Mouse (Mus musculus): ENCODE results near the gene Mroh7. TPM values are rescaled to one million over a fixed set of nuclear protein-coding genes. Genes with fewer than 3 reads are reported as not detected.
"Not testable (repeated sequence)": the region's sequence is repeated elsewhere in the genome, so short reads cannot be mapped to it uniquely, and the experiment has no call there.

Mroh7 gene
- 0.06 and 0.12 TPM in 2 replicates for polyA plus RNA-seq (2016; fragmentation: Nextera tagmentation; extraction: Ambion mirVana)

DNA sequence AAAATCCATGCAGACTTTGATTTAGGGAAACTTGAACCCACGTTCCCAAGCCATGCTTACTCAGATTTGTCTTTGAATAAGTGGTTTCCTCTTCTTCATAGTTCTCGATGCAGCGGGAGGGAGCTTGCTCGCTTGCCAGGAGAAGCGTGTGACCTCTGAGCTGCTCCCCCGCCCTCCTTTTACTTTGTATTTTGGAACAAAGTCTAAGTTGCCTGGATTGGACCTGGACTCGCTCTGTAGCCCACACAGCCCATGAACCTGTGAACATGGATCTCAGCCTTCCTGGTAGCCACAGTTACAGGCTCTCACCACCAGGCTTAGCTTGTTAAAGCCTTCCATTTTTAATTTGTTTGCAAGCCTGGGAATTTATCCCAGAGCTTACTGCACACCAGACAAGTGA, at the start of gene Mroh7:
Gene Mroh7, minus strand, starts transcription at position 112 of the 400 bp plus-strand sequence.
- H3K36me3 ChIP-seq (replicated peaks): no peaks in the 10 kb centered on the region
- H3K27ac ChIP-seq: no peak within 1 kb of the TSS
- H3K27me3 ChIP-seq (ENCODE audit: poor library complexity, severe bottlenecking): no peaks in the 10 kb centered on the region
- DNase-seq (ENCODE audit: extremely low spot score, low spot score): no peak
- H3K9me3 ChIP-seq: no peaks in the 10 kb centered on the region
- 86% methylated on average over 7 of the region's 7 CpGs for WGBS
- H3K4me3 ChIP-seq: no peak within 1 kb of the TSS
- H3K4me1 ChIP-seq: peaks cover 3% of the 10 kb centered on the region; the same call in 1 of the 2 replicates

DNA sequence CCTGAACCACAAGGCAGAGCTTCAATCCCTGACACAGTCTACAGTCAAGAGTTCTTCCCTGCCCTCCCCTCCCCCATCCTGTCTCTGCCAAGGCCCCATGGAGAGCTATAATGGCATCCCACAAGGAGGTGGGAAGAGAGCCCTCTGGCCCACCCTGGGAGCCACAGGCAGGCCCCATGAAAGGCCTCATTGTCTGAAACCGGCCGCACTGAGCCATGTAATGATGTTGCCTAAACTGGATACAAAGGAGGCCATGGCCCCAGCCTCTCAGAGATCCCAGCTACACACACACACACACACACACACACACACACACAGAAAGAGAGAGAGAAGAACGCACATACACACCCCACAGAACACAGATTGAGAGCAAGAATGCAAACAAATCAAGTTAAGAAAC, 49.3 kb upstream of the Mroh7 start:
- Histone ChIP-seq H3K27ac (peak overlapping the region; percentile 75), H3K4me1 (peaks cover 79% of the 10 kb centered on the region)

DNA sequence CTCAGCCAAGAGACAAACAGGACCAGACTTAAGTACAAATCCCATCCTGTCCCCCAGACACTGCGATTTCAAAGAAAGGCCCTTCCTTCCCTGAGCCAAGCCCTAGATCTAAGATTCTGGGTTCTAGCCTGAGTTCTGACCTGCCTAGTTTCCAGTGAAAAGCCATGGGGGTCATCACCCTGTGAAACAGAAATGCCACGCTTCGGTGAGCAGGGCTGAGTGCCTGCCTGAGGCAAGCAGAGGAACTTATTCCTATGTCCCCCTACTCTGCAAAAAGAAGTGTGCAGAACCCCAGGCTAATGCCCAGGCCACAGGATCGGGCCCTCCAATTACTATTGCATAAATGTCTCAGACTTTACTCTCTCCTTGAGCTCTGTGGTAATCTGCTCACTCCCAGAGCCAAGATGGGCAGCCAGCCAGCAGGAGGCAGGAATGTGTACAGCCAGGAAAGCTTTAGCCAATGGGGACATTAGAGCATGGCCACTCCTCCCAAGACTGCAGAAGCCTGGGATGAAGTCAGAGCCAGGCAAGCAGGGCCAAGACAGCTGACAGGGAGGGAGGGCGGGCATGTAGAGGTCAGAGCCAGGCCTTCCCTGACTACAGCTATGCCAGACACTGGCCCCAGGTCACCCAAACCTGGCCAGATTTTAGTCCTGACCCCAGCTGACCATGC, 47.5 kb upstream of the Mroh7 start:
- Histone ChIP-seq H3K36me3 (replicated peaks) (no peaks in the 10 kb centered on the region), H3K27me3 (ENCODE audit: poor library complexity, severe bottlenecking) (0 out of 2 replicates have a peak, but pooled peaks cover 5% of the 10 kb centered on the region), H3K27ac (peak overlapping the region; percentile 75), H3K9me3 (no peaks in the 10 kb centered on the region), H3K4me3 (no peak overlapping the region), H3K4me1 (peaks cover 61% of the 10 kb centered on the region)
- peak; percentile 66 for DNase-seq (ENCODE audit: extremely low spot score, low spot score)
- 46% methylated on average over 5 of the region's 5 CpGs for WGBS

More for the DNA sequence above, 49.3 kb upstream of the Mroh7 start:
- WGBS: 13% methylated on average over 3 of the region's 3 CpGs
- H3K27me3 ChIP-seq (ENCODE audit: poor library complexity, severe bottlenecking): 0 out of 2 replicates have a peak, but pooled peaks cover 5% of the 10 kb centered on the region
- no peaks in the 10 kb centered on the region for H3K36me3 ChIP-seq (replicated peaks)
- H3K9me3 ChIP-seq: no peaks in the 10 kb centered on the region
- peak; percentile 72 for DNase-seq (ENCODE audit: extremely low spot score, low spot score)
- 0 out of 2 replicates have a peak overlapping the region, but pooled peaks have one; percentile 7 for H3K4me3 ChIP-seq

DNA sequence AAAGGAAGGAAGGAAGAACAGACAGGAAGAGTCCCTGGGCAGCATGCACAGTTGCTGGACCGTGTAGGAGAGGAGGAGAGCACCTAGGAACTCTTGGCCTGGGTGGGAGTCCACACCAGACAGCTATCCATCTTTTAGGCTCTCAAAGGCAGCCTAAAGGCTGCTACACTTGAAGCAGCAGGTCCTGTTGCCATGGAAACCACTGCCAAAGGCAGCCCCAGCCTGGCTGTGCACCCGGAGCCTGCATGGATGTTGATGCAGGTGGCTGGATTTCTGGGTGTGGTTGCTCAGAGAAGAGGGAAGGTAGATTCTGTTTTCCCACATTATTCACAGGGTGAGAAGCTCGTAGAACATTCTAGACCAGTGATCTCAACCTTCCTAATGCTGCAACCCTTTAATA, 46.3 kb upstream of the Mroh7 start:
- Histone ChIP-seq H3K27me3 (ENCODE audit: poor library complexity, severe bottlenecking) (0 out of 2 replicates have a peak, but pooled peaks cover 5% of the 10 kb centered on the region), H3K27ac (peak overlapping the region; percentile 58; the same call in 1 of the 2 replicates), H3K4me3 (no peak overlapping the region), H3K4me1 (peaks cover 55% of the 10 kb centered on the region), H3K36me3 (replicated peaks) (no peaks in the 10 kb centered on the region), H3K9me3 (no peaks in the 10 kb centered on the region)
- 45% methylated on average over 3 of the region's 3 CpGs for WGBS
- DNase-seq (ENCODE audit: extremely low spot score, low spot score): peak; percentile 53

DNA sequence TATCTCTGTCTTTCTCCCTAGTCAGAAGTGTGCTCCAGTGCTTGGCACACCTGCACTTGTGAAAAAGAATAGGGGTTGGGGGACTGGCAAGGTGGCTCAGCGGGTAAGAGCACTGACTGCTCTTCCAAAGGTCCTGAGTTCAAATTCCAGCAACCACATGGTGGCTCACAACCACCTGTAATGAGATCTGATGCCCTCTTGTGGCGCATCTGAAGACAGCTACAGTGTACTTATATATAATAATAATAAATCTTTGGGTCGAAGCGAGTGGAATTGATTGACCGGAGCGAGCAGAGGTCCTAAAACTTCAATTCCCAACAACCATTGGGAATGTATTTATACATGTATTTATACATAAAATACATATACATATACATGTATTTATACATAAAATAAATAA, 45.0 kb upstream of the Mroh7 start:
- not testable (repeated sequence) for DNase-seq (ENCODE audit: extremely low spot score, low spot score)

DNA sequence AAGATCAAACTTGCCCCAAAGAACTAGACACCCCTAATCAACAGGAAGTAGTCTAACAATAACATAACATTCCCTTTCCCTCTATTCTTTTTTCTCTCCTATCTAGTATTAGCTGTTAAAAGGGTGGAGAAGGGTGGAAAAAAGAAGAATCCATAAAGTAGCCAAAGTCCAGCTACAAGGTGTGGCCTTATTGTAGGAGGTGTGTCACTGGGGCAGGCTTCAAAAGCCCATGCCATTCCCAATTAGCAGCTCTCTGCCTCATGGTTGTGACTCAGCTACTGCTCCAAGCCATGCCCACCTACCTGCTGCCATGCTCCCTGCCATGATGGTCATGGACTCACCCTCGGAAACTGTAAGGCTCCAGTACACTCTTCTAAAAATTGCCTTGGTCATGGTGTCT, 41.8 kb upstream of the Mroh7 start:
- Histone ChIP-seq H3K27ac (no peak overlapping the region), H3K9me3 (no peaks in the 10 kb centered on the region), H3K4me1 (peaks cover 14% of the 10 kb centered on the region), H3K4me3 (no peak overlapping the region), H3K27me3 (ENCODE audit: poor library complexity, severe bottlenecking) (no peaks in the 10 kb centered on the region), H3K36me3 (replicated peaks) (no peaks in the 10 kb centered on the region)
- DNase-seq (ENCODE audit: extremely low spot score, low spot score): no peak
- 90% methylated on average over 1 of the region's 1 CpGs for WGBS

More for the DNA sequence above, 45.0 kb upstream of the Mroh7 start:
- WGBS: 92% methylated on average over 6 of the region's 6 CpGs
- H3K27ac ChIP-seq; H3K9me3 ChIP-seq; H3K4me3 ChIP-seq; H3K36me3 ChIP-seq (replicated peaks); H3K27me3 ChIP-seq (ENCODE audit: poor library complexity, severe bottlenecking): not testable (repeated sequence)
- H3K4me1 ChIP-seq: peaks cover 46% of the 10 kb centered on the region

DNA sequence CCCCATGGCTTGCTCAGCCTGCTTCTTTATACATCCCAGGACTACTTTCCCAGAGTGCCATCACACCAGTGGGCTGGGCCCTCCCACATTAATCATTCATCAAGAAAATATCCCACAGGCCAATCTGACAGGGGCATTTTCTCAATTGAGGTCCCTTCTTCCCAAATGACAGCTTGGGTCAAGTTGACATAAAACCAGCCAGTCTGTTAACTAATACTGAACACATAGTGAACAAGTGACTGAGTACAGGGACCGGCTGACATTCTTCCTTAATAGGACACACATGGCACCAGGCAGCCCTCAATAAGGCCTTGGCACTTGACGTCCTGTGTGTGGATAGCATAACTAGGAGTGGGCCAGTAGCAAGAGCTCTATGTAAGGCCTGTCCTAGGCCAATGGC, 38.6 kb upstream of the Mroh7 start:
- 62% methylated on average over 2 of the region's 2 CpGs for WGBS

DNA sequence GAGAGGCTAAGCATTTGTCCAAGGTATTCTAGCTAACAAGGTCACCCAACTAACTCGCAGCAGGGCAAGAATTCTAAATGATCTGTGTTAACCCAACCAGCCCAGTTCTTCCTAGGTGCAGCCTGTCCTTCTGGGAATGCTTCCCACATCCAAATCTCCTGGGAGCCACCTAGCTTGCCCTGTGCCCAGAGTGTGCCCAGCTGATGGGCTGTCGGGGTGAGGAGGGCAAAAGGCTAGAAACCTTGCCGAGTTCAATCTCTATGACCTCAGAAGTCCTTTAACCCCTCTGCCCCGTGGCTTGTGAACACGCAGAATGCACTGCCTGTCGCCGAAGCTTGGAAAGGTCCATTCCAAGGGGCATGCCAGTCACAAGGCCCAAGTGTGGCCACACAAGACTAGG, 33.4 kb upstream of the Mroh7 start:
- H3K36me3 ChIP-seq (replicated peaks): no peaks in the 10 kb centered on the region
- H3K27ac ChIP-seq: peak overlapping the region; percentile 62
- H3K4me3 ChIP-seq: no peak overlapping the region
- H3K27me3 ChIP-seq (ENCODE audit: poor library complexity, severe bottlenecking): no peaks in the 10 kb centered on the region
- no peaks in the 10 kb centered on the region for H3K9me3 ChIP-seq
- no peak for DNase-seq (ENCODE audit: extremely low spot score, low spot score)
- peaks cover 18% of the 10 kb centered on the region for H3K4me1 ChIP-seq
- 72% methylated on average over 7 of the region's 7 CpGs for WGBS

More for the DNA sequence above, 38.6 kb upstream of the Mroh7 start:
- H3K27me3 ChIP-seq (ENCODE audit: poor library complexity, severe bottlenecking): no peaks in the 10 kb centered on the region
- H3K27ac ChIP-seq: no peak overlapping the region
- no peaks in the 10 kb centered on the region for H3K9me3 ChIP-seq
- peaks cover 4% of the 10 kb centered on the region for H3K4me1 ChIP-seq
- no peak for DNase-seq (ENCODE audit: extremely low spot score, low spot score)
- H3K4me3 ChIP-seq: no peak overlapping the region
- H3K36me3 ChIP-seq (replicated peaks): no peaks in the 10 kb centered on the region

DNA sequence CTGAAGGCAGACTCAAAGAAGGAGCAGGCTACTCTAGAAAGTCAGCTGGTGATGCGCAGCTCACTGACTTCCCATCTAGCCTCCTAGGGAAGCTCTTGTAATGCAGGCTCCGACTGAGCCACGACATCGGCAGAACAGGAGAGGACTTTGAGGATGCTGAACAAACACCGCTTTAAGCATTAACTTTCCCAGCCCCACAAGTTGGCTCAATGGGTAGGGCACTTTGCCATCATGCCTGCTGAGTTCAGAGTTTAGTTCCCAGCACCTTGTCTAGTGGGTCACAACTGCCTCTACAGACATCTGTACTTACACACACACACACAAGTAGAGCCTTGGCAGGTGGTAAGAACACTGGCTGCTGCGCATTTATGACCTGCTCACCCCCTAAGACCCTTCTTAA, 21.0 kb upstream of the Mroh7 start:
- Histone ChIP-seq H3K27me3 (ENCODE audit: poor library complexity, severe bottlenecking) (no peaks in the 10 kb centered on the region), H3K4me3 (no peak overlapping the region), H3K36me3 (replicated peaks) (no peaks in the 10 kb centered on the region), H3K9me3 (no peaks in the 10 kb centered on the region), H3K27ac (no peak overlapping the region), H3K4me1 (peaks cover 26% of the 10 kb centered on the region)
- DNase-seq (ENCODE audit: extremely low spot score, low spot score): no peak
- WGBS: 95% methylated on average over 6 of the region's 6 CpGs

DNA sequence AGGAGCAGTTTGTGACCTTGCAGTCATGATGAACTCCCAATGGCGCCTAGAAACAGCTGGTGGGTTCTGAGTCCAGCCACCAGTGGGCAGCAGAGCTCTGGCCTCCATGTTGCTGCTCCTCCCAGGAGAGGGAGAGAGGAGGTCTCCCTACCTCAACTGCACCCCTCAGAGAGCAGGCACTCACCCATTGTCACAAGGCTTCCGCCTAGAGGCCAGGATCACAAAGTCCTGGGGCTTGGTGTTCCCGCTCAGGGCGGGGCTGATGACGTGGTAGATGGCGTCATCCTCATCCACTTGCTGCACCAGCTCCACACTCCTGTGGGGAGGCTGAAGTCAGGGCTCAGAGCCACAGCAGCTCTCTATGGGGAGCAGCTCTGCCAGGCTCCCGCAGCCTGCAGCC, 19.0 kb upstream of the Mroh7 start:
- DNase-seq (ENCODE audit: extremely low spot score, low spot score): peak; percentile 80
- peaks cover 27% of the 10 kb centered on the region for H3K4me1 ChIP-seq
- peak overlapping the region; percentile 34 for H3K4me3 ChIP-seq
- peak overlapping the region; percentile 82 for H3K27ac ChIP-seq
- H3K27me3 ChIP-seq (ENCODE audit: poor library complexity, severe bottlenecking): no peaks in the 10 kb centered on the region
- WGBS: 3% methylated on average over 7 of the region's 7 CpGs
- no peaks in the 10 kb centered on the region for H3K9me3 ChIP-seq
- no peaks in the 10 kb centered on the region for H3K36me3 ChIP-seq (replicated peaks)

DNA sequence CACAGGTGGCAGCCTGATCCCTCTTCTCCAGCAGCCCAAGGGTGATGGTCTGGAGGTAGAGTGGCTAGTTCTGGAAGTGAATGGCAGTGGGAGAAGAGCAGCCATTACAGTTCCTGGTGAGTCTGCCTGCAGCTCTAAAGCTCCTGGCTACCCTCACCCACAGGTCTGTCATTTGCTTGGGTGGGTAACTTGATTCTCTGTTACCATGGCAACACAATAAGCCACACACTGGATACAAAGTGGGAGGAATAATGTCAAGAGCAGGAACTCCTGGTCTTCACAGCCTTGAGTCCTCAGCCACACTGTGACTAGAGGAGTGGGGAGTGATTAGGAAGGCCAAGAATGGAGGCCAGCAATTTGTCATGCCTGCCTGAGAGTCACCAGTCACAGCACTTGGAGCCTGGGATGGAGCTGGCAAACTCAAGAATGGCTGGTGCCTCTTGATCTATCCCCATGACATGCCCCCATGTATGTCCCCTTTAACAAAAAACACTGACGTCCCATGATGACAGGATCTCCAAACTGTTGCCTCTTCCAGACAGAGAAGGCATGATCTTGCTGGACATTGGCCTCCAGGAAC, 16.4 kb upstream of the Mroh7 start:
- Histone ChIP-seq H3K27ac (peak overlapping the region; percentile 0; the same call in 1 of the 2 replicates), H3K36me3 (replicated peaks) (no peaks in the 10 kb centered on the region), H3K27me3 (ENCODE audit: poor library complexity, severe bottlenecking) (no peaks in the 10 kb centered on the region), H3K4me3 (no peak overlapping the region), H3K4me1 (peaks cover 27% of the 10 kb centered on the region), H3K9me3 (no peaks in the 10 kb centered on the region)
- DNase-seq (ENCODE audit: extremely low spot score, low spot score): no peak
- 90% methylated on average over 1 of the region's 1 CpGs for WGBS

DNA sequence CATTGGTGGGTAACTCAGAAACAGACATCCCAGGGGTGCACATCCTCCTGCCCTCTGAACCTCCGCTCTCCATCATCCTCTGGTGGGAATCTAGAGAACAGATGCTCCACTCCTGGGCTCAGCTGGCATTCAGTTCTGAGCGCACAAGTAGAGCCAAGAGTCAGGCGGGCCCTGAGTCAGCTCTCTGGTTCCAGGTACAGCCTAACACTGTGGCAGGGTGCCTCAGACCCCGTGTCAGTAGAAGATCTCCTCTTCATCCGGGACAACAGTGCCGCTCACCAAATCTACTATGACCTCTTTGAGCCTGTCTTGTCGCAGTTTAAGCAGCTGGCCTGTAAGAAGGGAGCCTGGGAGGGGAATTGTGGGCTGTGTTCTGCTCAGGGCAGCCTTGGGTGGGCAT, 15.1 kb upstream of the Mroh7 start:
- DNase-seq (ENCODE audit: extremely low spot score, low spot score): no peak
- H3K27ac ChIP-seq: no peak overlapping the region

DNA sequence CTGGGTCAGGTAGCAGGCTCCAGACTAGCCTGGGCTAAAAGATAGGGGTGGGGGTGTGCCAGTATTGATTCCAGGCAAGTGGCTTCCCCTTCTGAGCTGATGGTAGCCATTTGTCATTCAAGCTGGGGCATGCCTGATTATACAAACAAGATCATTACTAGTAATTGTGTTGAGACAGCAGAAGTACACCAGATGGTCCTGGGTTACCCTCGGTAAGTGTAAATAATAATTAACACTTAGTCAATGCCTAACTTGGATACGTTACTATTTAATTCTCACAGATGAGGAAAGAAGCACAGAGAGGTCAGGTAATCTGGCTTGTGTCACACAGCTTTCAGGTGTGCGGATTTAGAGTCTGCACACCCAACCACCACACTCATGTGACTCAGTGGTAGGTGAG, 7.2 kb upstream of the Mroh7 start:
- 84% methylated on average over 3 of the region's 3 CpGs for WGBS
- no peak for DNase-seq (ENCODE audit: extremely low spot score, low spot score)
- no peak overlapping the region for H3K4me3 ChIP-seq
- no peak overlapping the region for H3K27ac ChIP-seq
- H3K36me3 ChIP-seq (replicated peaks): no peaks in the 10 kb centered on the region
- H3K9me3 ChIP-seq: no peaks in the 10 kb centered on the region
- no peaks in the 10 kb centered on the region for H3K27me3 ChIP-seq (ENCODE audit: poor library complexity, severe bottlenecking)
- peaks cover 3% of the 10 kb centered on the region; the same call in 1 of the 2 replicates for H3K4me1 ChIP-seq

More for the DNA sequence above, 15.1 kb upstream of the Mroh7 start:
- Histone ChIP-seq H3K4me3 (no peak overlapping the region), H3K27me3 (ENCODE audit: poor library complexity, severe bottlenecking) (no peaks in the 10 kb centered on the region), H3K36me3 (replicated peaks) (no peaks in the 10 kb centered on the region), H3K9me3 (no peaks in the 10 kb centered on the region), H3K4me1 (peaks cover 27% of the 10 kb centered on the region)
- 81% methylated on average over 7 of the region's 7 CpGs for WGBS

Data from forebrain, embryonic 10.5 days (tissue).